Mouse (Mus musculus): Measurements from ENCODE around the gene Anxa2. TPM values are rescaled to one million over a fixed set of nuclear protein-coding genes. Genes with fewer than 3 reads are reported as not detected.

Gene Anxa2
- polyA plus RNA-seq, 1 experiment from 2014 or later = 100 TPM

GRCm38 (mm10) chr9:69463046-69463445, 9.6 kb downstream of the Anxa2 start:
- ATAC-seq (ENCODE audit: low read depth) = no peak
- H3K36me3 ChIP-seq = peaks cover 8% of the 10 kb centered on the region; the same call in 1 of the 2 replicates
- H3K4me3 ChIP-seq (replicated peaks) = no peak overlapping the region
- no peak overlapping the region for H3K4me2 ChIP-seq
- no peak for DNase-seq
- H3K4me1 ChIP-seq (replicated peaks) = peaks cover 37% of the 10 kb centered on the region
- whole genome bisulfite sequencing (ENCODE audit: insufficient replicate concordance) = 33% methylated on average over 2 of the region's 2 CpGs
- no peaks in the 10 kb centered on the region for H3K27me3 ChIP-seq
- no peaks in the 10 kb centered on the region for H3K9me3 ChIP-seq (replicated peaks)
- H3K9ac ChIP-seq = no peak overlapping the region
- no peak overlapping the region for H3K27ac ChIP-seq

GRCm38 (mm10) chr9:69464109-69464756, 10.8 kb downstream of the Anxa2 start:
- DNase-seq (no peak), ATAC-seq (ENCODE audit: low read depth) (no peak)
- peaks cover 33% of the 10 kb centered on the region for H3K4me1 ChIP-seq (replicated peaks)
- H3K4me3 ChIP-seq (replicated peaks) = no peak overlapping the region
- H3K36me3 ChIP-seq = peaks cover 9% of the 10 kb centered on the region; the same call in 1 of the 2 replicates
- 59% methylated on average over 6 of the region's 6 CpGs for WGBS (ENCODE audit: insufficient replicate concordance)
- H3K4me2 ChIP-seq = no peak overlapping the region
- no peaks in the 10 kb centered on the region for H3K27me3 ChIP-seq
- no peak overlapping the region for H3K9ac ChIP-seq
- H3K27ac ChIP-seq = no peak overlapping the region
- H3K9me3 ChIP-seq (replicated peaks) = no peaks in the 10 kb centered on the region

- no peak for DNase-seq
- Histone ChIP-seq H3K4me2 (no peak overlapping the region), H3K36me3 (peaks cover 9% of the 10 kb centered on the region; the same call in 1 of the 2 replicates), H3K9ac (no peak overlapping the region), H3K4me1 (replicated peaks) (peaks cover 30% of the 10 kb centered on the region), H3K27me3 (no peaks in the 10 kb centered on the region), H3K4me3 (replicated peaks) (no peak overlapping the region), H3K9me3 (replicated peaks) (no peaks in the 10 kb centered on the region), H3K27ac (no peak overlapping the region)
- WGBS (ENCODE audit: insufficient replicate concordance) = 46% methylated on average over 4 of the region's 4 CpGs
- peak; percentile 63 for ATAC-seq (ENCODE audit: low read depth)
Measured at GRCm38 (mm10) chr9:69466098-69466497, 12.7 kb downstream of the Anxa2 start.

- H3K27ac ChIP-seq = no peak overlapping the region
- no peak for DNase-seq
- no peaks in the 10 kb centered on the region for H3K27me3 ChIP-seq
- no peak overlapping the region for H3K4me2 ChIP-seq
- no peak overlapping the region for H3K9ac ChIP-seq
- 57% methylated on average over 10 of the region's 10 CpGs for WGBS (ENCODE audit: insufficient replicate concordance)
- H3K4me1 ChIP-seq (replicated peaks) = peaks cover 30% of the 10 kb centered on the region
- ATAC-seq (ENCODE audit: low read depth) = no peak
- H3K9me3 ChIP-seq (replicated peaks) = no peaks in the 10 kb centered on the region
- H3K4me3 ChIP-seq (replicated peaks) = no peak overlapping the region
- peaks cover 9% of the 10 kb centered on the region; the same call in 1 of the 2 replicates for H3K36me3 ChIP-seq
Measured at GRCm38 (mm10) chr9:69467310-69467939, 14.0 kb downstream of the Anxa2 start.

GRCm38 (mm10) chr9:69468991-69469390, 15.6 kb downstream of the Anxa2 start:
- DNase-seq (no peak), ATAC-seq (ENCODE audit: low read depth) (peak; percentile 49; the same call in 1 of the 2 replicates)
- H3K4me3 ChIP-seq (replicated peaks) = no peak overlapping the region
- H3K36me3 ChIP-seq = peaks cover 9% of the 10 kb centered on the region; the same call in 1 of the 2 replicates
- peaks cover 30% of the 10 kb centered on the region for H3K4me1 ChIP-seq (replicated peaks)
- WGBS (ENCODE audit: insufficient replicate concordance) = 46% methylated on average over 9 of the region's 9 CpGs
- H3K9me3 ChIP-seq (replicated peaks) = no peaks in the 10 kb centered on the region
- H3K27me3 ChIP-seq = no peaks in the 10 kb centered on the region
- no peak overlapping the region for H3K9ac ChIP-seq
- H3K4me2 ChIP-seq = no peak overlapping the region
- no peak overlapping the region for H3K27ac ChIP-seq

- H3K9ac ChIP-seq = no peak overlapping the region
- DNase-seq = no peak
- no peaks in the 10 kb centered on the region for H3K9me3 ChIP-seq (replicated peaks)
- peaks cover 27% of the 10 kb centered on the region for H3K4me1 ChIP-seq (replicated peaks)
- peaks cover 7% of the 10 kb centered on the region; the same call in 1 of the 2 replicates for H3K36me3 ChIP-seq
- 60% methylated on average over 5 of the region's 5 CpGs for WGBS (ENCODE audit: insufficient replicate concordance)
- no peak overlapping the region for H3K4me2 ChIP-seq
- ATAC-seq (ENCODE audit: low read depth) = no peak
- H3K4me3 ChIP-seq (replicated peaks) = no peak overlapping the region
- H3K27me3 ChIP-seq = no peaks in the 10 kb centered on the region
- no peak overlapping the region for H3K27ac ChIP-seq
Measured at GRCm38 (mm10) chr9:69470362-69470761, 16.9 kb downstream of the Anxa2 start.

- H3K27ac ChIP-seq = no peak overlapping the region
- H3K4me1 ChIP-seq (replicated peaks) = peaks cover 22% of the 10 kb centered on the region
- H3K9ac ChIP-seq = no peak overlapping the region
- ATAC-seq (ENCODE audit: low read depth) (no peak), DNase-seq (no peak)
- 30% methylated on average over 6 of the region's 6 CpGs for WGBS (ENCODE audit: insufficient replicate concordance)
- no peak overlapping the region for H3K4me3 ChIP-seq (replicated peaks)
- H3K4me2 ChIP-seq = no peak overlapping the region
- peaks cover 5% of the 10 kb centered on the region; the same call in 1 of the 2 replicates for H3K36me3 ChIP-seq
- H3K27me3 ChIP-seq = no peaks in the 10 kb centered on the region
- no peaks in the 10 kb centered on the region for H3K9me3 ChIP-seq (replicated peaks)
Measured at GRCm38 (mm10) chr9:69470921-69471320, 17.5 kb downstream of the Anxa2 start.

GRCm38 (mm10) chr9:69472724-69473123, 19.3 kb downstream of the Anxa2 start:
- Histone ChIP-seq H3K4me2 (no peak overlapping the region), H3K4me1 (replicated peaks) (peaks cover 15% of the 10 kb centered on the region), H3K36me3 (peaks cover 4% of the 10 kb centered on the region; the same call in 1 of the 2 replicates), H3K27me3 (no peaks in the 10 kb centered on the region), H3K4me3 (replicated peaks) (no peak overlapping the region), H3K9ac (no peak overlapping the region), H3K9me3 (replicated peaks) (no peaks in the 10 kb centered on the region), H3K27ac (no peak overlapping the region)
- DNase-seq (no peak), ATAC-seq (ENCODE audit: low read depth) (no peak; the same call in 1 of the 2 replicates)
- WGBS (ENCODE audit: insufficient replicate concordance) = 63% methylated on average over 6 of the region's 6 CpGs

GRCm38 (mm10) chr9:69475873-69476272, 22.5 kb downstream of the Anxa2 start:
- H3K4me1 ChIP-seq (replicated peaks) = peaks cover 6% of the 10 kb centered on the region; the same call in 1 of the 2 replicates
- no peak overlapping the region for H3K9ac ChIP-seq
- no peaks in the 10 kb centered on the region for H3K27me3 ChIP-seq
- 66% methylated on average over 6 of the region's 6 CpGs for WGBS (ENCODE audit: insufficient replicate concordance)
- DNase-seq = no peak
- H3K27ac ChIP-seq = no peak overlapping the region
- H3K9me3 ChIP-seq (replicated peaks) = no peaks in the 10 kb centered on the region
- H3K36me3 ChIP-seq = no peaks in the 10 kb centered on the region; the same call in 1 of the 2 replicates
- H3K4me2 ChIP-seq = no peak overlapping the region
- H3K4me3 ChIP-seq (replicated peaks) = no peak overlapping the region
- ATAC-seq (ENCODE audit: low read depth) = no peak

- H3K27me3 ChIP-seq = no peaks in the 10 kb centered on the region
- peaks cover 4% of the 10 kb centered on the region; the same call in 1 of the 2 replicates for H3K36me3 ChIP-seq
- 73% methylated on average over 14 of the region's 14 CpGs for WGBS (ENCODE audit: insufficient replicate concordance)
- 0 out of 2 replicates have a peak, but pooled peaks cover 4% of the 10 kb centered on the region for H3K4me1 ChIP-seq (replicated peaks)
- ATAC-seq (ENCODE audit: low read depth) = no peak
- H3K4me2 ChIP-seq = no peak overlapping the region
- no peak overlapping the region for H3K27ac ChIP-seq
- H3K4me3 ChIP-seq (replicated peaks) = no peak overlapping the region
- no peaks in the 10 kb centered on the region for H3K9me3 ChIP-seq (replicated peaks)
- DNase-seq = no peak
- H3K9ac ChIP-seq = no peak overlapping the region
Measured at GRCm38 (mm10) chr9:69477195-69477823, 23.9 kb downstream of the Anxa2 start.

GRCm38 (mm10) chr9:69477824-69478222, 24.4 kb downstream of the Anxa2 start:
- Histone ChIP-seq H3K27me3 (no peaks in the 10 kb centered on the region), H3K4me1 (replicated peaks) (0 out of 2 replicates have a peak, but pooled peaks cover 4% of the 10 kb centered on the region), H3K9ac (no peak overlapping the region), H3K36me3 (peaks cover 5% of the 10 kb centered on the region), H3K4me3 (replicated peaks) (no peak overlapping the region), H3K9me3 (replicated peaks) (no peaks in the 10 kb centered on the region), H3K4me2 (no peak overlapping the region), H3K27ac (no peak overlapping the region)
- ATAC-seq (ENCODE audit: low read depth) (no peak), DNase-seq (no peak)
- WGBS (ENCODE audit: insufficient replicate concordance) = 47% methylated on average over 6 of the region's 6 CpGs
